Mouse (Mus musculus) heart, postnatal 0 days (tissue): ENCODE results near the gene Gm21985. TPM values are rescaled to one million over a fixed set of nuclear protein-coding genes. Genes with fewer than 3 reads are reported as not detected.

Experiments
- ATAC-seq: fragments of 200-750 bp; cut with Nextera tagmentation; 2 replicates; pipeline ENCODE4 v1.8.0; 2017; ENCODE audit warnings: low read depth, moderate number of reproducible peaks, moderate library complexity; ENCODE audit not compliant: insufficient read depth
- DNase-seq: peaks from one replicate; pipeline ENCODE4 v3.0.0-alpha.2; 2016; ENCODE audit warnings: low spot score
- H3K27ac ChIP-seq: fragments of 300-500 bp; sonication (generic); 2 replicates; pipeline ENCODE4 v1.5.1; 2014; ENCODE audit warnings: low read depth, mild to moderate bottlenecking
- H3K27me3 ChIP-seq: fragments of 300-500 bp; sonication (generic); 2 replicates; pipeline ENCODE4 v1.6.1; 2014; ENCODE audit warnings: low read length, mixed read lengths; ENCODE audit not compliant: control insufficient read depth, insufficient read depth
- H3K36me3 ChIP-seq: fragments of 300-500 bp; sonication (generic); replicated peaks from 2 replicates; pipeline ENCODE4 v1.6.1; 2014; ENCODE audit warnings: low read length, mixed read lengths; ENCODE audit not compliant: control insufficient read depth, insufficient read depth
- H3K4me1 ChIP-seq: fragments of 300-500 bp; sonication (generic); 2 replicates; pipeline ENCODE4 v1.6.1; 2014; ENCODE audit warnings: antibody characterized with exemption; ENCODE audit not compliant: control insufficient read depth, insufficient read depth
- H3K4me2 ChIP-seq: fragments of 300-500 bp; sonication (generic); 2 replicates; pipeline ENCODE4 v1.6.1; 2014; ENCODE audit warnings: low read depth, mild to moderate bottlenecking, low read length, moderate library complexity
- H3K4me3 ChIP-seq: fragments of 300-500 bp; sonication (generic); 2 replicates; pipeline ENCODE4 v1.5.1; 2014; ENCODE audit warnings: low read depth, low read length
- H3K9ac ChIP-seq: fragments of 300-500 bp; sonication (generic); replicated peaks from 2 replicates; pipeline ENCODE4 v1.6.1; 2014; ENCODE audit warnings: low read depth, low read length, mixed read lengths
- H3K9me3 ChIP-seq: fragments of 300-500 bp; sonication (generic); replicated peaks from 2 replicates; pipeline ENCODE4 v1.6.1; 2016; ENCODE audit warnings: low read length; ENCODE audit not compliant: control insufficient read depth
- CTCF ChIP-seq: IDR thresholded peaks from 2 replicates; pipeline ENCODE4 v1.5.1; 2016; ENCODE audit warnings: antibody characterized with exemption, control low read depth, low read depth
- EP300 ChIP-seq: IDR thresholded peaks from 2 replicates; pipeline ENCODE4 v1.6.1; 2016; ENCODE audit warnings: antibody characterized with exemption, low read depth
- WGBS: fragments of 180-500 bp; shearing (Covaris S2); extraction: QIAGEN DNeasy Blood & Tissue Kit; methylation state at CpG from one replicate; pipeline ENCODE4 v1.1.7; 2014; 5-methylcytosine and 5-hydroxymethylcytosine counted together
- polyA plus RNA-seq: library from polyadenylated mRNA; unstranded; fragments of >200 nt; fragmentation: Nextera tagmentation; extraction: Ambion mirVana; gene quantifications from 2 replicates; pipeline ENCODE4 v1.2.1, GENCODE M21; 2015
- total RNA-seq: library from RNA; depleted of rRNA; stranded (reverse); fragments of >200 nt; gene quantifications from 2 replicates; pipeline ENCODE4 v1.2.3, GENCODE M21; 2014; ENCODE audit warnings: low replicate concordance

The Gm21985 gene
- total and polyA plus RNA-seq, 2 experiments from 2014 or later, result not detected

GRCm38 (mm10) chr2:112287059-112287458 lies 20.9 kb downstream of the Gm21985 start:
- Histone ChIP-seq H3K4me2 (no peak overlapping the region), H3K4me3 (no peak overlapping the region), H3K36me3 (no peaks in the 10 kb centered on the region), H3K9me3 (no peaks in the 10 kb centered on the region), H3K27ac (peak overlapping the region; percentile 23; the same call in 1 of the 2 replicates), H3K9ac (no peak overlapping the region), H3K27me3 (no peaks in the 10 kb centered on the region), H3K4me1 (peaks cover 22% of the 10 kb centered on the region)
- ATAC-seq, result no peak
- 55% methylated on average over 4 of the region's 4 CpGs for WGBS
- no peak for TF ChIP-seq CTCF
- TF ChIP-seq EP300, result no peak
- no peak for DNase-seq

GRCm38 (mm10) chr2:112289507-112289906 lies 23.4 kb downstream of the Gm21985 start:
- no peaks in the 10 kb centered on the region for H3K27me3 ChIP-seq
- ATAC-seq, result no peak
- H3K36me3 ChIP-seq, result no peaks in the 10 kb centered on the region
- no peak overlapping the region for H3K9ac ChIP-seq
- H3K27ac ChIP-seq, result peak overlapping the region; percentile 43; the same call in 1 of the 2 replicates
- H3K4me1 ChIP-seq, result peaks cover 20% of the 10 kb centered on the region
- no peak overlapping the region for H3K4me2 ChIP-seq
- DNase-seq, result no peak
- WGBS, result 50% methylated on average over 3 of the region's 3 CpGs
- no peak overlapping the region for H3K4me3 ChIP-seq
- TF ChIP-seq CTCF (no peak), EP300 (no peak)
- H3K9me3 ChIP-seq, result no peaks in the 10 kb centered on the region

- peaks cover 14% of the 10 kb centered on the region for H3K4me1 ChIP-seq
- no peaks in the 10 kb centered on the region for H3K27me3 ChIP-seq
- no peak for DNase-seq
- no peaks in the 10 kb centered on the region for H3K9me3 ChIP-seq
- H3K4me3 ChIP-seq, result no peak overlapping the region
- no peak overlapping the region for H3K9ac ChIP-seq
- H3K4me2 ChIP-seq, result no peak overlapping the region
- TF ChIP-seq CTCF (no peak), EP300 (no peak)
- H3K27ac ChIP-seq, result no peak overlapping the region
- ATAC-seq, result no peak
- no peaks in the 10 kb centered on the region; the same call in 1 of the 2 replicates for H3K36me3 ChIP-seq
- 64% methylated on average over 2 of the region's 2 CpGs for WGBS
Observed at GRCm38 (mm10) chr2:112292823-112293222, 26.7 kb downstream of the Gm21985 start.

GRCm38 (mm10) chr2:112296211-112296610 lies 30.1 kb downstream of the Gm21985 start:
- Histone ChIP-seq H3K4me1 (peaks cover 20% of the 10 kb centered on the region), H3K27ac (peak overlapping the region; percentile 94), H3K4me3 (peak overlapping the region; percentile 23; the same call in 1 of the 2 replicates), H3K36me3 (no peaks in the 10 kb centered on the region; the same call in 1 of the 2 replicates), H3K4me2 (peak overlapping the region; percentile 34), H3K27me3 (no peaks in the 10 kb centered on the region), H3K9me3 (no peaks in the 10 kb centered on the region), H3K9ac (no peak overlapping the region)
- TF ChIP-seq EP300, result no peak
- TF ChIP-seq CTCF, result no peak
- WGBS, result 41% methylated on average over 3 of the region's 3 CpGs
- ATAC-seq (peak; percentile 86), DNase-seq (peak; percentile 82)

- no peak for DNase-seq
- H3K9me3 ChIP-seq, result no peaks in the 10 kb centered on the region
- no peak overlapping the region for H3K9ac ChIP-seq
- TF ChIP-seq EP300 (no peak), CTCF (no peak)
- WGBS, result 95% methylated on average over 4 of the region's 4 CpGs
- peaks cover 20% of the 10 kb centered on the region for H3K4me1 ChIP-seq
- no peak for ATAC-seq
- H3K4me3 ChIP-seq, result no peak overlapping the region
- H3K27ac ChIP-seq, result no peak overlapping the region
- H3K36me3 ChIP-seq, result no peaks in the 10 kb centered on the region; the same call in 1 of the 2 replicates
- no peak overlapping the region for H3K4me2 ChIP-seq
- H3K27me3 ChIP-seq, result no peaks in the 10 kb centered on the region
Observed at GRCm38 (mm10) chr2:112298221-112298620, 32.1 kb downstream of the Gm21985 start.

GRCm38 (mm10) chr2:112308671-112309070 lies 42.6 kb downstream of the Gm21985 start:
- H3K27ac ChIP-seq, result peak overlapping the region; percentile 24
- no peak overlapping the region for H3K9ac ChIP-seq
- H3K27me3 ChIP-seq, result no peaks in the 10 kb centered on the region
- ATAC-seq, result peak; percentile 39
- H3K9me3 ChIP-seq, result no peaks in the 10 kb centered on the region
- H3K4me3 ChIP-seq, result no peak overlapping the region
- no peak for TF ChIP-seq CTCF
- no peak for TF ChIP-seq EP300
- WGBS, result 71% methylated on average over 3 of the region's 3 CpGs
- peaks cover 15% of the 10 kb centered on the region for H3K4me1 ChIP-seq
- peak; percentile 45 for DNase-seq
- H3K36me3 ChIP-seq, result no peaks in the 10 kb centered on the region
- H3K4me2 ChIP-seq, result peak overlapping the region; percentile 31; the same call in 1 of the 2 replicates
